Mouse (Mus musculus) C2C12 (cell line): Measurements from ENCODE around the gene Slc48a1.

ENCODE experiments used
- CEBPB ChIP-seq: IDR thresholded peaks from one replicate; pipeline ENCODE4 v1.6.1; 2011; ENCODE audit warnings: low read depth, mild to moderate bottlenecking, control low read depth, moderate library complexity
- CTCF ChIP-seq: IDR thresholded peaks from one replicate; pipeline ENCODE4 v1.5.1; 2011; ENCODE audit not compliant: control insufficient read depth, insufficient read depth, insufficient read length
- FOSL1 ChIP-seq: IDR thresholded peaks from one replicate; pipeline ENCODE4 v1.8.0; 2011; ENCODE audit warnings: mild to moderate bottlenecking, low read length; ENCODE audit not compliant: poor library complexity, insufficient read depth, severe bottlenecking
- MAX ChIP-seq: IDR thresholded peaks from one replicate; pipeline ENCODE4 v1.6.1; 2011; ENCODE audit warnings: mild to moderate bottlenecking, control low read depth
- MYOD1 ChIP-seq: IDR thresholded peaks from one replicate; pipeline ENCODE4 v1.6.1; 2011; ENCODE audit warnings: low read depth; ENCODE audit not compliant: control insufficient read depth, insufficient read length
- MYOG ChIP-seq: IDR thresholded peaks from one replicate; pipeline ENCODE4 v1.6.1; 2011; ENCODE audit not compliant: control insufficient read depth, insufficient read length; ENCODE audit errors: extremely low read depth
- USF1 ChIP-seq: IDR thresholded peaks from one replicate; pipeline ENCODE4 v1.6.1; 2011; ENCODE audit warnings: low read depth, mild to moderate bottlenecking, control low read depth, moderate library complexity

DNA sequence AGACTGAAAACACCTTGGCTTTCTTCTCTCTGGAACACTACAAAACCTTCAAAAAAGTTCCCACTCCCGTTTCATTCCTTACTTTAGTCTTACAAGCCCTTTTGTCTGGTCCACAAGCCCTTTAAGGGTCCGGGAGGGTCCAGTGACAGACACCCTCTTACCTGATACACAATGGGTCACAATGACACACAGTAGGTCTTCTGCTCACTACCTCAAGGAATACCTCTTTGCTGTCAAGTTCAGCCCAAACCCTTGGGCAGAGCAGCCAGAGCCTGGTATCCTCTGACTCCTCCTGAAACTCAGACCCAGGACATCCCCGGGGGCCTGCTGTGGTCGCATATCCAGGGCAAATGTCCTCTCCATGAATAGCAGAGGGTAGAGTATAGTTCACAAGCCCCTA lies 29.4 kb upstream of the Slc48a1 start:
- no peak for TF ChIP-seq FOSL1
- no peak for TF ChIP-seq USF1
- no peak for TF ChIP-seq CTCF
- no peak for TF ChIP-seq MYOG
- no peak for TF ChIP-seq CEBPB
- TF ChIP-seq MYOD1: no peak
- no peak for TF ChIP-seq MAX
